Mouse (Mus musculus) fat pad, adult 2 months (tissue): ENCODE measurements around the gene Mfrp.
"Not testable (repeated sequence)": the region's sequence is repeated elsewhere in the genome, so short reads cannot be mapped to it uniquely, and the experiment has no call there.

Experiments
- DNase-seq: peaks from one replicate; pipeline ENCODE4 v3.0.0-alpha.2; 2011; ENCODE audit warnings: low read depth, low spot score; ENCODE audit errors: extremely low read depth

Gene Mfrp

GRCm38 (mm10) chr9:44096536-44096935 lies 5.0 kb upstream of the Mfrp start:
- DNase-seq = no peak

GRCm38 (mm10) chr9:44104881-44105280 lies 3.4 kb downstream of the Mfrp start:
- DNase-seq = no peak

GRCm38 (mm10) chr9:44105781-44106180 lies 4.3 kb downstream of the Mfrp start:
- no peak for DNase-seq

GRCm38 (mm10) chr9:44106182-44106581 lies 4.7 kb downstream of the Mfrp start:
- no peak for DNase-seq

GRCm38 (mm10) chr9:44106596-44106995 lies 5.1 kb downstream of the Mfrp start:
- DNase-seq = no peak

- DNase-seq = no peak
These were observed 5.6 kb downstream of the Mfrp start, which contains the start of gene C1qtnf5 for GRCm38 (mm10) chr9:44107110-44107509. Gene C1qtnf5 (plus strand): TSS chr9:44107245.

GRCm38 (mm10) chr9:44107557-44108179 lies 6.1 kb downstream of the Mfrp start:
- no peak for DNase-seq

- no peak for DNase-seq
These were observed 6.9 kb downstream of the Mfrp start for GRCm38 (mm10) chr9:44108269-44109055.

GRCm38 (mm10) chr9:44109360-44110095 lies 8.0 kb downstream of the Mfrp start:
- no peak for DNase-seq

GRCm38 (mm10) chr9:44111909-44112308 lies 10.4 kb downstream of the Mfrp start:
- DNase-seq = not testable (repeated sequence)

- DNase-seq = peak; percentile 94
These were observed 11.7 kb downstream of the Mfrp start, which contains the start of the genes Gm49380 and Rnf26 for GRCm38 (mm10) chr9:44113105-44113789. Gene Gm49380 (minus strand): TSS chr9:44113500. Gene Rnf26 (minus strand): TSS chr9:44113517.

- no peak for DNase-seq
These were observed 12.9 kb downstream of the Mfrp start for GRCm38 (mm10) chr9:44114453-44114852.

GRCm38 (mm10) chr9:44115599-44115998 lies 14.1 kb downstream of the Mfrp start:
- no peak for DNase-seq

- no peak for DNase-seq
These were observed 14.7 kb downstream of the Mfrp start for GRCm38 (mm10) chr9:44116182-44116581.

GRCm38 (mm10) chr9:44119011-44119410 lies 17.5 kb downstream of the Mfrp start:
- DNase-seq = no peak

- no peak for DNase-seq
These were observed 18.5 kb downstream of the Mfrp start for GRCm38 (mm10) chr9:44119948-44120465.

- no peak for DNase-seq
These were observed 22.8 kb downstream of the Mfrp start for GRCm38 (mm10) chr9:44124317-44124716.

- DNase-seq = no peak
These were observed 23.5 kb downstream of the Mfrp start for GRCm38 (mm10) chr9:44125026-44125425.

GRCm38 (mm10) chr9:44125546-44126428 lies 24.3 kb downstream of the Mfrp start:
- peak; percentile 69 for DNase-seq

- no peak for DNase-seq
These were observed 25.2 kb downstream of the Mfrp start for GRCm38 (mm10) chr9:44126746-44127145.
